Mouse (Mus musculus): Measurements from ENCODE around the gene Itga5. TPM values are rescaled to one million over a fixed set of nuclear protein-coding genes. Genes with fewer than 3 reads are reported as not detected.
A peak's percentile ranks its signal among the peaks of the same experiment; 100 is the strongest.

Gene Itga5
- polyA plus RNA-seq, 1 experiment from 2014 or later = 42.3 TPM

- Histone ChIP-seq H3K4me3 (ENCODE audit: low read length) (no peak overlapping the region), H3K27me3 (ENCODE audit: control insufficient read depth, insufficient read depth, low read depth, low read length) (no peaks in the 10 kb centered on the region), H3K36me3 (ENCODE audit: control insufficient read depth, insufficient read depth, low read length) (0 out of 2 replicates have a peak, but pooled peaks cover 6% of the 10 kb centered on the region), H3K4me2 (ENCODE audit: low read depth, low read length) (no peak overlapping the region), H3K4me1 (replicated peaks; ENCODE audit: control insufficient read depth, insufficient read depth, low read length) (peaks cover 38% of the 10 kb centered on the region), H3K9me3 (ENCODE audit: control insufficient read depth, low read length) (no peaks in the 10 kb centered on the region), H3K9ac (ENCODE audit: low read length) (0 out of 2 replicates have a peak overlapping the region, but pooled peaks have one; percentile 0), H3K27ac (ENCODE audit: low read length) (no peak overlapping the region)
- no peak for ATAC-seq (ENCODE audit: low read depth)
- WGBS = 56% methylated on average over 3 of the region's 3 CpGs
Measured at GRCm38 (mm10) chr15:103318201-103318816, 48.3 kb downstream of the Itga5 start.

GRCm38 (mm10) chr15:103317731-103318130 lies 48.8 kb downstream of the Itga5 start:
- H3K9ac ChIP-seq (ENCODE audit: low read length) = no peak overlapping the region
- H3K27ac ChIP-seq (ENCODE audit: low read length) = no peak overlapping the region
- ATAC-seq (ENCODE audit: low read depth) = no peak
- H3K4me1 ChIP-seq (replicated peaks; ENCODE audit: control insufficient read depth, insufficient read depth, low read length) = peaks cover 38% of the 10 kb centered on the region
- no peak overlapping the region for H3K4me3 ChIP-seq (ENCODE audit: low read length)
- H3K4me2 ChIP-seq (ENCODE audit: low read depth, low read length) = no peak overlapping the region
- WGBS = 91% methylated on average over 8 of the region's 8 CpGs
- H3K9me3 ChIP-seq (ENCODE audit: control insufficient read depth, low read length) = no peaks in the 10 kb centered on the region
- no peaks in the 10 kb centered on the region for H3K27me3 ChIP-seq (ENCODE audit: control insufficient read depth, insufficient read depth, low read depth, low read length)
- H3K36me3 ChIP-seq (ENCODE audit: control insufficient read depth, insufficient read depth, low read length) = 0 out of 2 replicates have a peak, but pooled peaks cover 6% of the 10 kb centered on the region

- no peaks in the 10 kb centered on the region for H3K9me3 ChIP-seq (ENCODE audit: control insufficient read depth, low read length)
- H3K27ac ChIP-seq (ENCODE audit: low read length) = no peak overlapping the region
- H3K9ac ChIP-seq (ENCODE audit: low read length) = no peak overlapping the region
- H3K4me1 ChIP-seq (replicated peaks; ENCODE audit: control insufficient read depth, insufficient read depth, low read length) = peaks cover 34% of the 10 kb centered on the region
- no peak for ATAC-seq (ENCODE audit: low read depth)
- 0 out of 2 replicates have a peak, but pooled peaks cover 6% of the 10 kb centered on the region for H3K36me3 ChIP-seq (ENCODE audit: control insufficient read depth, insufficient read depth, low read length)
- H3K27me3 ChIP-seq (ENCODE audit: control insufficient read depth, insufficient read depth, low read depth, low read length) = no peaks in the 10 kb centered on the region
- H3K4me2 ChIP-seq (ENCODE audit: low read depth, low read length) = no peak overlapping the region
- no peak overlapping the region for H3K4me3 ChIP-seq (ENCODE audit: low read length)
Measured at GRCm38 (mm10) chr15:103317120-103317519, 49.4 kb downstream of the Itga5 start.

- Histone ChIP-seq H3K4me2 (ENCODE audit: low read depth, low read length) (no peak overlapping the region), H3K27ac (ENCODE audit: low read length) (no peak overlapping the region), H3K4me1 (replicated peaks; ENCODE audit: control insufficient read depth, insufficient read depth, low read length) (peaks cover 32% of the 10 kb centered on the region), H3K36me3 (ENCODE audit: control insufficient read depth, insufficient read depth, low read length) (0 out of 2 replicates have a peak, but pooled peaks cover 6% of the 10 kb centered on the region), H3K4me3 (ENCODE audit: low read length) (no peak overlapping the region), H3K9me3 (ENCODE audit: control insufficient read depth, low read length) (no peaks in the 10 kb centered on the region), H3K27me3 (ENCODE audit: control insufficient read depth, insufficient read depth, low read depth, low read length) (no peaks in the 10 kb centered on the region), H3K9ac (ENCODE audit: low read length) (no peak overlapping the region)
- no peak for ATAC-seq (ENCODE audit: low read depth)
- 58% methylated on average over 10 of the region's 10 CpGs for WGBS
Measured at GRCm38 (mm10) chr15:103315979-103316776, 50.4 kb downstream of the Itga5 start.

DNA sequence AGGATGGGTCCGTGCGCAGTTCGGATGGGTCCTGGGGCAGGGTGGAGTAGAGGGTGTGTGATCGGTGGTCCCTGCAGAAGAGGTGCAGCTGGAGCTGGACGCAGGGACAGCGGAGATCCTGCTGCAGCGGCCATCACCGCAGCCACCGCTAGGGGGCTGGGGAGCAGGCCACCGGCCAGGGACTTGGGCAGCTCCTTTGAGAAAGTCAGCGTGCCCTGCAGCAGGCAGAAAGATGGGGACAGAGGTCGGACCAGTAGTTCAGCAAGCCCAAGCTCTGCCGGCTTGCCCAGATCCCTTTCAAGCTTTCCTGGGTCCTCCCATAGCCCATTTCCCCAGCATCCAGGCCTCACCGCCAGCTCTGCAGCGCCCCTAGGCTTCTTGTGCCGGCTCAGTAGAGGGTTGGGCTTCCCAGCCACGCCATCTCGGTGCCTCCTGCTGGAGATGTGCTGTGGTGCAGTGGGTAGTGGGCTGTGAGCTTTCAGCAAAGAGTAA lies 51.5 kb downstream of the Itga5 start:
- peak; percentile 74 for ATAC-seq (ENCODE audit: low read depth)
- 7% methylated on average over 18 of the region's 18 CpGs for WGBS
- Histone ChIP-seq H3K27me3 (ENCODE audit: control insufficient read depth, insufficient read depth, low read depth, low read length) (no peaks in the 10 kb centered on the region), H3K4me3 (ENCODE audit: low read length) (peak overlapping the region; percentile 38), H3K4me2 (ENCODE audit: low read depth, low read length) (peak overlapping the region; percentile 63), H3K27ac (ENCODE audit: low read length) (no peak overlapping the region), H3K36me3 (ENCODE audit: control insufficient read depth, insufficient read depth, low read length) (0 out of 2 replicates have a peak, but pooled peaks cover 6% of the 10 kb centered on the region), H3K9me3 (ENCODE audit: control insufficient read depth, low read length) (no peaks in the 10 kb centered on the region), H3K9ac (ENCODE audit: low read length) (peak overlapping the region; percentile 59), H3K4me1 (replicated peaks; ENCODE audit: control insufficient read depth, insufficient read depth, low read length) (peaks cover 32% of the 10 kb centered on the region)

DNA sequence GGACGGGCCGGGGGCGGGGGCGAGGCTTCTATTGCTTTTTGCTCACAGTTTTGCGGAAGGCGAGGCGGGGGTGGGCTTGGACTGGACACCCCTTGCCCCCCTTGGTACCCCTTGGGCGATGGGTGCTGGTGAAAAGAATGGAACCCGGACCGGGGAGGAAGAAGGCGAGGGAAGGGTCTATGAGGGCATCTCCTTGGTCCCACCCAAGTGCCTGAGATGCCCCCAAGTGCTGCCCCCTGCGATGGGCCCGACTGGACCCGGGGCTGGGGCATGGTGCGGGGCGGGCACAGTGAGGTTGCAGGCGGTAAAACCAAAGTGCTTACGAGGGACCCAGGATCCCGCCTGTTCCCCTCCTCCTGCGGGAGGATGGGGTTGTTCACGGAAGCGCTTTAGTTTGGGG lies 52.4 kb downstream of the Itga5 start:
- Histone ChIP-seq H3K27ac (ENCODE audit: low read length) (no peak overlapping the region), H3K9ac (ENCODE audit: low read length) (peak overlapping the region; percentile 47; the same call in 1 of the 2 replicates), H3K9me3 (ENCODE audit: control insufficient read depth, low read length) (no peaks in the 10 kb centered on the region), H3K36me3 (ENCODE audit: control insufficient read depth, insufficient read depth, low read length) (0 out of 2 replicates have a peak, but pooled peaks cover 6% of the 10 kb centered on the region), H3K4me3 (ENCODE audit: low read length) (peak overlapping the region; percentile 38), H3K4me1 (replicated peaks; ENCODE audit: control insufficient read depth, insufficient read depth, low read length) (peaks cover 32% of the 10 kb centered on the region), H3K4me2 (ENCODE audit: low read depth, low read length) (peak overlapping the region; percentile 63), H3K27me3 (ENCODE audit: control insufficient read depth, insufficient read depth, low read depth, low read length) (peaks cover 1% of the 10 kb centered on the region; the same call in 1 of the 2 replicates)
- WGBS = 47% methylated on average over 22 of the region's 22 CpGs
- 0 out of 2 replicates have a peak, but pooled peaks have one; percentile 10 for ATAC-seq (ENCODE audit: low read depth)

GRCm38 (mm10) chr15:103313495-103314095 lies 53.0 kb downstream of the Itga5 start:
- peak overlapping the region; percentile 47; the same call in 1 of the 2 replicates for H3K9ac ChIP-seq (ENCODE audit: low read length)
- H3K9me3 ChIP-seq (ENCODE audit: control insufficient read depth, low read length) = no peaks in the 10 kb centered on the region
- 0 out of 2 replicates have a peak, but pooled peaks cover 6% of the 10 kb centered on the region for H3K36me3 ChIP-seq (ENCODE audit: control insufficient read depth, insufficient read depth, low read length)
- peaks cover 35% of the 10 kb centered on the region for H3K4me1 ChIP-seq (replicated peaks; ENCODE audit: control insufficient read depth, insufficient read depth, low read length)
- H3K4me3 ChIP-seq (ENCODE audit: low read length) = peak overlapping the region; percentile 38; the same call in 1 of the 2 replicates
- peak overlapping the region; percentile 43; the same call in 1 of the 2 replicates for H3K27ac ChIP-seq (ENCODE audit: low read length)
- no peak for ATAC-seq (ENCODE audit: low read depth)
- H3K27me3 ChIP-seq (ENCODE audit: control insufficient read depth, insufficient read depth, low read depth, low read length) = peaks cover 3% of the 10 kb centered on the region; the same call in 1 of the 2 replicates
- 16% methylated on average over 18 of the region's 18 CpGs for WGBS
- H3K4me2 ChIP-seq (ENCODE audit: low read depth, low read length) = peak overlapping the region; percentile 63

GRCm38 (mm10) chr15:103310365-103310910 lies 56.1 kb downstream of the Itga5 start, which contains the start of gene Gpr84:
Gpr84 (minus strand) TSS chr15:103310612.
- WGBS = 33% methylated on average over 6 of the region's 6 CpGs
- H3K9ac ChIP-seq (ENCODE audit: low read length) = no peak within 1 kb of the TSS
- peaks cover 3% of the 10 kb centered on the region; the same call in 1 of the 2 replicates for H3K27me3 ChIP-seq (ENCODE audit: control insufficient read depth, insufficient read depth, low read depth, low read length)
- no peaks in the 10 kb centered on the region for H3K9me3 ChIP-seq (ENCODE audit: control insufficient read depth, low read length)
- no peak within 1 kb of the TSS for H3K27ac ChIP-seq (ENCODE audit: low read length)
- no peak within 1 kb of the TSS for H3K4me2 ChIP-seq (ENCODE audit: low read depth, low read length)
- no peak for ATAC-seq (ENCODE audit: low read depth)
- H3K4me3 ChIP-seq (ENCODE audit: low read length) = no peak within 1 kb of the TSS
- peaks cover 44% of the 10 kb centered on the region for H3K4me1 ChIP-seq (replicated peaks; ENCODE audit: control insufficient read depth, insufficient read depth, low read length)
- no peaks in the 10 kb centered on the region for H3K36me3 ChIP-seq (ENCODE audit: control insufficient read depth, insufficient read depth, low read length)

Measured in lung, embryonic 16.5 days (tissue).